Mouse (Mus musculus) forebrain, postnatal 0 days (tissue): ENCODE measurements around the gene Stkld1. TPM values are rescaled to one million over a fixed set of nuclear protein-coding genes. Genes with fewer than 3 reads are reported as not detected.

Experiments
- ATAC-seq: fragments of 200-750 bp; cut with Nextera tagmentation; 2 replicates; pipeline ENCODE4 v1.8.0; 2017; ENCODE audit warnings: mild to moderate bottlenecking, moderate library complexity
- DNase-seq: peaks from one replicate; pipeline ENCODE4 v3.0.0-alpha.2; 2015
- H3K27ac ChIP-seq: fragments of 300-500 bp; sonication (generic); 2 replicates; pipeline ENCODE4 v1.5.1; 2014; ENCODE audit warnings: low read depth, mild to moderate bottlenecking, antibody characterized with exemption, low read length, moderate library complexity, mixed read lengths
- H3K27me3 ChIP-seq: fragments of 300-500 bp; sonication (generic); 2 replicates; pipeline ENCODE4 v1.6.1; 2014; ENCODE audit warnings: mild to moderate bottlenecking, low read length, mixed read lengths; ENCODE audit not compliant: insufficient read depth
- H3K36me3 ChIP-seq: fragments of 300-500 bp; sonication (generic); 2 replicates; pipeline ENCODE4 v1.6.1; 2014; ENCODE audit warnings: mild to moderate bottlenecking, moderate library complexity; ENCODE audit not compliant: insufficient read depth
- H3K4me1 ChIP-seq: fragments of 300-500 bp; sonication (generic); 2 replicates; pipeline ENCODE4 v1.6.1; 2014; ENCODE audit warnings: antibody characterized with exemption; ENCODE audit not compliant: insufficient read depth
- H3K4me2 ChIP-seq: fragments of 300-500 bp; sonication (generic); 2 replicates; pipeline ENCODE4 v1.6.1; 2014; ENCODE audit warnings: low read depth, mild to moderate bottlenecking, moderate library complexity
- H3K4me3 ChIP-seq: fragments of 300-500 bp; sonication (generic); 2 replicates; pipeline ENCODE4 v1.5.1; 2014; ENCODE audit warnings: low read depth, low read length, mixed read lengths
- H3K9ac ChIP-seq: fragments of 300-500 bp; sonication (generic); 2 replicates; pipeline ENCODE4 v1.6.1; 2014; ENCODE audit warnings: mild to moderate bottlenecking
- H3K9me3 ChIP-seq: fragments of 300-500 bp; sonication (generic); 2 replicates; pipeline ENCODE4 v1.6.1; 2016; ENCODE audit warnings: low read length
- CTCF ChIP-seq: sonication (generic); IDR thresholded peaks from 2 replicates; pipeline ENCODE4 v1.5.1; 2016; ENCODE audit warnings: antibody characterized with exemption, control low read depth, low read depth
- WGBS: fragments of 180-500 bp; shearing (Covaris S2); extraction: QIAGEN DNeasy Blood & Tissue Kit; methylation state at CpG from one replicate; pipeline ENCODE4 v1.1.7; 2014; 5-methylcytosine and 5-hydroxymethylcytosine counted together
- polyA plus RNA-seq: library from polyadenylated mRNA; unstranded; fragments of >200 nt; fragmentation: Nextera tagmentation; extraction: Ambion mirVana; gene quantifications from 2 replicates; pipeline ENCODE4 v1.2.1, GENCODE M21; 2015
- total RNA-seq: library from RNA; depleted of rRNA; stranded (reverse); fragments of >200 nt; gene quantifications from 2 replicates; pipeline ENCODE4 v1.2.3, GENCODE M21; 2014

The Stkld1 gene
- total and polyA plus RNA-seq, 2 experiments from 2014 or later: 0.33 TPM; not detected in 1

GRCm38 (mm10) chr2:26910124-26910993 is 23.5 kb upstream of the Stkld1 start, which contains the start of the genes Med22 and Rpl7a:
Gene Med22 (minus strand): TSS chr2:26910677.
Gene Rpl7a (plus strand): TSS chr2:26910764.
- peaks cover 22% of the 10 kb centered on the region for H3K4me1 ChIP-seq
- TF ChIP-seq CTCF: no peak
- peaks cover 56% of the 10 kb centered on the region for H3K36me3 ChIP-seq

GRCm38 (mm10) chr2:26910994-26911765 is 22.7 kb upstream of the Stkld1 start:
- peaks cover 47% of the 10 kb centered on the region for H3K36me3 ChIP-seq
- under 1% methylated on average over 37 of the region's 37 CpGs for WGBS
- peak overlapping the region; percentile 94 for H3K9ac ChIP-seq
- peak overlapping the region; percentile 97 for H3K27ac ChIP-seq
- peak overlapping the region; percentile 71 for H3K4me3 ChIP-seq
- peaks cover 23% of the 10 kb centered on the region for H3K4me1 ChIP-seq
- ATAC-seq: peak; percentile 77
- H3K9me3 ChIP-seq: no peaks in the 10 kb centered on the region
- H3K27me3 ChIP-seq: no peaks in the 10 kb centered on the region
- DNase-seq: peak; percentile 89
- no peak for TF ChIP-seq CTCF
- peak overlapping the region; percentile 99 for H3K4me2 ChIP-seq

More at GRCm38 (mm10) chr2:26910124-26910993, 23.5 kb upstream of the Stkld1 start, which contains the start of the genes Med22 and Rpl7a:
- WGBS: 2% methylated on average over 61 of the region's 74 CpGs
- no peaks in the 10 kb centered on the region for H3K9me3 ChIP-seq
- H3K4me3 ChIP-seq: peak within 1 kb of the TSS; percentile 71
- H3K27me3 ChIP-seq: no peaks in the 10 kb centered on the region
- DNase-seq (peak; percentile 99), ATAC-seq (peak; percentile 93)
- peak within 1 kb of the TSS; percentile 99 for H3K4me2 ChIP-seq
- H3K27ac ChIP-seq: peak within 1 kb of the TSS; percentile 97
- peak within 1 kb of the TSS; percentile 94 for H3K9ac ChIP-seq

- WGBS: 71% methylated on average over 5 of the region's 5 CpGs
- Histone ChIP-seq H3K9me3 (no peaks in the 10 kb centered on the region), H3K4me3 (peak overlapping the region; percentile 71; the same call in 1 of the 2 replicates), H3K36me3 (peaks cover 36% of the 10 kb centered on the region), H3K27me3 (no peaks in the 10 kb centered on the region), H3K4me1 (peaks cover 28% of the 10 kb centered on the region), H3K27ac (no peak overlapping the region), H3K9ac (no peak overlapping the region), H3K4me2 (peak overlapping the region; percentile 99)
- ATAC-seq (no peak), DNase-seq (no peak)
- TF ChIP-seq CTCF: no peak
Measured at GRCm38 (mm10) chr2:26912253-26912770, 21.5 kb upstream of the Stkld1 start.

GRCm38 (mm10) chr2:26913416-26914147 is 20.3 kb upstream of the Stkld1 start:
- Histone ChIP-seq H3K36me3 (peaks cover 35% of the 10 kb centered on the region), H3K9me3 (no peaks in the 10 kb centered on the region), H3K4me2 (no peak overlapping the region), H3K27me3 (no peaks in the 10 kb centered on the region), H3K27ac (no peak overlapping the region), H3K4me1 (peaks cover 30% of the 10 kb centered on the region), H3K4me3 (no peak overlapping the region), H3K9ac (no peak overlapping the region)
- ATAC-seq: no peak
- no peak for DNase-seq
- TF ChIP-seq CTCF: no peak
- WGBS: 85% methylated on average over 17 of the region's 17 CpGs

GRCm38 (mm10) chr2:26914148-26914941 is 19.5 kb upstream of the Stkld1 start:
- ATAC-seq: no peak
- H3K36me3 ChIP-seq: peaks cover 41% of the 10 kb centered on the region
- H3K4me2 ChIP-seq: no peak overlapping the region
- peaks cover 23% of the 10 kb centered on the region for H3K4me1 ChIP-seq
- H3K9ac ChIP-seq: no peak overlapping the region
- DNase-seq: no peak
- no peaks in the 10 kb centered on the region for H3K9me3 ChIP-seq
- no peak overlapping the region for H3K27ac ChIP-seq
- WGBS: 63% methylated on average over 8 of the region's 8 CpGs
- TF ChIP-seq CTCF: no peak
- no peak overlapping the region for H3K4me3 ChIP-seq
- no peaks in the 10 kb centered on the region for H3K27me3 ChIP-seq
